Mouse (Mus musculus) liver, postnatal 0 days (tissue): ENCODE data around the gene Mst1.

Source experiments
- CTCF ChIP-seq: sonication (generic); IDR thresholded peaks from 2 replicates; pipeline ENCODE4 v1.5.1; 2016; ENCODE audit warnings: antibody characterized with exemption, low read depth
- EP300 ChIP-seq: IDR thresholded peaks from 2 replicates; pipeline ENCODE4 v1.6.1; 2016; ENCODE audit warnings: antibody characterized with exemption, low read depth, mild to moderate bottlenecking

GRCm38 (mm10) chr9:108053665-108054225 lies 26.5 kb upstream of the Mst1 start:
- TF ChIP-seq CTCF (no peak), EP300 (no peak)
